Mouse (Mus musculus): ENCODE measurements around the gene Orai1. TPM values are rescaled to one million over a fixed set of nuclear protein-coding genes. Genes with fewer than 3 reads are reported as not detected.

Gene Orai1
- polyA plus RNA-seq, 1 experiment = 63.2 TPM

GRCm38 (mm10) chr5:123045561-123046295, 30.9 kb downstream of the Orai1 start:
- no peak for TF ChIP-seq POLR2A (IDR thresholded peaks at IDR 0.05; ENCODE audit: low read depth, low read length)
- peak; percentile 87 for TF ChIP-seq CTCF (conservative IDR thresholded peaks at IDR 0.05; ENCODE audit: insufficient read depth, insufficient read length, low read depth, low read length)
- H3K27ac ChIP-seq (ENCODE audit: insufficient read depth, low read depth, low read length) = no peak overlapping the region
- no peaks in the 10 kb centered on the region for H3K4me1 ChIP-seq (ENCODE audit: control insufficient read depth, insufficient read depth, low read length)
- peak; percentile 85 for DNase-seq
- H3K36me3 ChIP-seq (ENCODE audit: control insufficient read depth, insufficient read depth, low read length) = no peaks in the 10 kb centered on the region
- WGBS = 24% methylated on average over 9 of the region's 9 CpGs
- no peaks in the 10 kb centered on the region for H3K27me3 ChIP-seq (replicated peaks; ENCODE audit: control insufficient read depth, insufficient read depth, low read length)
- no peak overlapping the region for H3K4me3 ChIP-seq (ENCODE audit: insufficient read depth, low read depth, low read length)

GRCm38 (mm10) chr5:123046916-123047315, 32.0 kb downstream of the Orai1 start, which contains the start of gene Morn3:
Morn3 (minus strand) TSS chr5:123047016.
- H3K36me3 ChIP-seq (ENCODE audit: control insufficient read depth, insufficient read depth, low read length) = no peaks in the 10 kb centered on the region
- H3K4me1 ChIP-seq (ENCODE audit: control insufficient read depth, insufficient read depth, low read length) = no peaks in the 10 kb centered on the region
- no peak for DNase-seq
- H3K27ac ChIP-seq (ENCODE audit: insufficient read depth, low read depth, low read length) = no peak within 1 kb of the TSS
- H3K27me3 ChIP-seq (replicated peaks; ENCODE audit: control insufficient read depth, insufficient read depth, low read length) = no peaks in the 10 kb centered on the region
- no peak for TF ChIP-seq CTCF (conservative IDR thresholded peaks at IDR 0.05; ENCODE audit: insufficient read depth, insufficient read length, low read depth, low read length)
- no peak for TF ChIP-seq POLR2A (IDR thresholded peaks at IDR 0.05; ENCODE audit: low read depth, low read length)
- H3K4me3 ChIP-seq (ENCODE audit: insufficient read depth, low read depth, low read length) = no peak within 1 kb of the TSS
- WGBS = 84% methylated on average over 3 of the region's 3 CpGs

- Histone ChIP-seq H3K4me3 (ENCODE audit: insufficient read depth, low read depth, low read length) (no peak overlapping the region), H3K27me3 (replicated peaks; ENCODE audit: control insufficient read depth, insufficient read depth, low read length) (no peaks in the 10 kb centered on the region), H3K27ac (ENCODE audit: insufficient read depth, low read depth, low read length) (no peak overlapping the region), H3K36me3 (ENCODE audit: control insufficient read depth, insufficient read depth, low read length) (no peaks in the 10 kb centered on the region), H3K4me1 (ENCODE audit: control insufficient read depth, insufficient read depth, low read length) (no peaks in the 10 kb centered on the region)
- no peak for TF ChIP-seq CTCF (conservative IDR thresholded peaks at IDR 0.05; ENCODE audit: insufficient read depth, insufficient read length, low read depth, low read length)
- peak; percentile 61 for DNase-seq
- 13% methylated on average over 12 of the region's 12 CpGs for WGBS
Observed at GRCm38 (mm10) chr5:123049271-123049670, 34.4 kb downstream of the Orai1 start.

- Histone ChIP-seq H3K4me1 (ENCODE audit: control insufficient read depth, insufficient read depth, low read length) (no peaks in the 10 kb centered on the region), H3K27me3 (replicated peaks; ENCODE audit: control insufficient read depth, insufficient read depth, low read length) (no peaks in the 10 kb centered on the region), H3K4me3 (ENCODE audit: insufficient read depth, low read depth, low read length) (no peak overlapping the region), H3K27ac (ENCODE audit: insufficient read depth, low read depth, low read length) (no peak overlapping the region), H3K36me3 (ENCODE audit: control insufficient read depth, insufficient read depth, low read length) (no peaks in the 10 kb centered on the region)
- WGBS = 39% methylated on average over 9 of the region's 9 CpGs
- DNase-seq = peak; percentile 88
- TF ChIP-seq CTCF (conservative IDR thresholded peaks at IDR 0.05; ENCODE audit: insufficient read depth, insufficient read length, low read depth, low read length) (no peak), POLR2A (IDR thresholded peaks at IDR 0.05; ENCODE audit: low read depth, low read length) (no peak)
Observed at GRCm38 (mm10) chr5:123050918-123051317, 36.0 kb downstream of the Orai1 start.

- WGBS = 90% methylated on average over 5 of the region's 5 CpGs
- TF ChIP-seq POLR2A (IDR thresholded peaks at IDR 0.05; ENCODE audit: low read depth, low read length) = no peak
- TF ChIP-seq CTCF (conservative IDR thresholded peaks at IDR 0.05; ENCODE audit: insufficient read depth, insufficient read length, low read depth, low read length) = 0 out of 2 replicates have a peak, but pooled peaks have one; percentile 9
- Histone ChIP-seq H3K4me1 (ENCODE audit: control insufficient read depth, insufficient read depth, low read length) (no peaks in the 10 kb centered on the region), H3K27me3 (replicated peaks; ENCODE audit: control insufficient read depth, insufficient read depth, low read length) (no peaks in the 10 kb centered on the region), H3K4me3 (ENCODE audit: insufficient read depth, low read depth, low read length) (no peak overlapping the region), H3K36me3 (ENCODE audit: control insufficient read depth, insufficient read depth, low read length) (no peaks in the 10 kb centered on the region), H3K27ac (ENCODE audit: insufficient read depth, low read depth, low read length) (no peak overlapping the region)
- no peak for DNase-seq
Observed at GRCm38 (mm10) chr5:123051736-123052135, 36.9 kb downstream of the Orai1 start.

GRCm38 (mm10) chr5:123057366-123058250, 42.7 kb downstream of the Orai1 start:
- Histone ChIP-seq H3K27ac (ENCODE audit: insufficient read depth, low read depth, low read length) (peak overlapping the region; percentile 7), H3K36me3 (ENCODE audit: control insufficient read depth, insufficient read depth, low read length) (no peaks in the 10 kb centered on the region), H3K4me3 (ENCODE audit: insufficient read depth, low read depth, low read length) (peak overlapping the region; percentile 33), H3K4me1 (ENCODE audit: control insufficient read depth, insufficient read depth, low read length) (peaks cover 7% of the 10 kb centered on the region; the same call in 1 of the 2 replicates), H3K27me3 (replicated peaks; ENCODE audit: control insufficient read depth, insufficient read depth, low read length) (no peaks in the 10 kb centered on the region)
- 8% methylated on average over 48 of the region's 48 CpGs for WGBS
- peak; percentile 41; the same call in 1 of the 2 replicates for TF ChIP-seq CTCF (conservative IDR thresholded peaks at IDR 0.05; ENCODE audit: insufficient read depth, insufficient read length, low read depth, low read length)
- TF ChIP-seq POLR2A (IDR thresholded peaks at IDR 0.05; ENCODE audit: low read depth, low read length) = peak; percentile 78
- peak; percentile 100 for DNase-seq
